Mouse (Mus musculus): Measurements from ENCODE around the gene Tmem37.
A peak's percentile ranks its signal among the peaks of the same experiment; 100 is the strongest.

The Tmem37 gene

DNA sequence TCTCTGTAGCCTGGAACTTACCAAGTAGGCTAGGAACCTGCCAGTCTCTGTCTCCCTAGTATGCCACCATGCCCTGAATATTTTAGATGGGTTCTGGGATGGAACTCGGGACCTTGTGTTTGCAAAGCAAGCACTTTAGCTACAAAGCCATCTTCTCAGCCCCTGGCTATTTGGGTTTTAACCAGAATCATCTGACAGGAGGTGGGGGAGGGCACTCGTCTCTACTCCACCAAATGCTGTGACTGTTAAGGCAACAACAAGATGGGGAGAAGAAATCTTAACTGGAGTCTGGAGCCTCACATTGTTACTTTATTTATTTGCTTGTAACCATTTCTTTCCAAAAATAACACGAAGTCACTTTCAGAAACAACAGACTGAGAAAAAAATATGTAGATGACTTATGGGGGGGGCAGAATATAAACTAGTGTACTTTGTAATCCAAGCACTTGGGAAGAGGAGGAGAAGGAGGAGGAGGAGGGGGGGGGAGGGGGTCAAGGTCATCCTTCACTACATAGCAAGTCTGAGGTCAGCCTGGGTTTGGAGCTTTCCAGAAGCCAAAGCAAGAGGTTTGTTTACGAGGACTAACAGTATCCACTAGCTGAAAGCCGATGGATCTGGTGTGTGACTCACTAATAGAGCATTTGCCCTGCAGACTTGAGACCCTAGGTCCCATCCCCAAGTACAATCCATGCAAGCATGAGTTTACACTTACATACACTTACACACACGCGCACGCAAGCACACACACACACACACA lies 16.0 kb downstream of the Tmem37 start:
- no peak for DNase-seq (ENCODE audit: low spot score in 2 of 2)

DNA sequence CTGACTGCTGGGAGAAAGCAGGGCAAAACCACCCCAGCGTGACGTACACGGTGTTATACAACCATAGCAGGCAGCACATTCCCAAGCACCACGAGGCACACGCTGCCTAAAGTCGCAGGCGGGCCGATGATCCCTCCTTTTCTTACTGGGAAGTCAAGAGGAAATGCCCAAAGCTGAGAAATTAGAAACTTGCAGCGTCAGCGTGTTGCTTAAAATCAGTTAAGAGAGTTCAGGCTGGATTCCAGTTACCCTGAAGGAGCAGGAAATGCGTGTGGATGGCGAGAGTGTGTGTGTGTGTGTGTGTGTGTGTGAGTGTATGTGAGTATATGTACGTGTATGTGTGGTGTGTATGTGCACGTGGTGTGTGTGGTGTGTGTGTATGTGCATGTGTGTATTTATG lies 16.8 kb downstream of the Tmem37 start:
- peak in 1 of 2 experiments; percentile 17 for DNase-seq (ENCODE audit: low spot score in 2 of 2)

DNA sequence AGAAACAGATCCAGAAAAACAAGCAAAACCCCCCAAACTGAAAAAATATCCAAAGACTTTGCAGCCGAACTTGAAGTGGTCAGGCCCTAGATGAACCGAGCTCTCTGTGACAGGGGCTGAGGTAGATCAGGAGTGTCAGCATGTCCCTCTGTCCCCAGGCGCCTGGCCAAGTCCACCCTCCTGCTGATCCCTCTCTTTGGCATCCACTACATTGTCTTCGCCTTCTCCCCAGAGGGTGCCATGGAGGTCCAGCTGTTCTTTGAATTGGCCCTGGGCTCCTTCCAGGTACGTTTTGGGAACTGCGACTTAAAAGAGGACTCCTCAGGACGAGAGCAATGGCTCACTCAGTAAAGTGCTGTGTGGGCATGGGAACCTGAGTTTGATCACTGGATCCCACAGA lies 17.6 kb downstream of the Tmem37 start:
- DNase-seq (ENCODE audit: low spot score in 2 of 2) = no peak

GRCm38 (mm10) chr1:120055475-120055874 lies 18.4 kb downstream of the Tmem37 start:
- DNase-seq (ENCODE audit: low spot score in 2 of 2) = no peak

DNA sequence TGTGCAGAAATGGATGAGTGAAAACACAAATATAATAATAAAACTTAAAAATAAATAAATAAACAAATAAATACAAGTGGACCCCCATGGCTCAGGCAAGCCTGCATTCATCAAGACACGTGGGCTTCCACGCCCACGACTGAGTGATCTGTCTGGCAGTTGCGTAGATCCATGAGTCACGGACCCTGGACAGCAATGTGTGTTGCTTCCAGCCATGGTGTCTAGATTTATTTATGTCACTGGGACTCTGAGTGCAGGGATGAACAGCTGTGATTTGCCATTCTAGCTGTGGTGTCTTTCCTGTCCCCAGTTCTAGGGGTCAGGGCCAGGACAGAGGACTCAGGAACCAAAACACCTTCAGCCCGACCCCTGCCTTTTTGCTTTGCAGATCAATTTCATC lies 18.9 kb downstream of the Tmem37 start:
- DNase-seq (ENCODE audit: low spot score in 2 of 2) = peak; percentile 29 to 31

- no peak for DNase-seq (ENCODE audit: low spot score in 2 of 2)
Measured at GRCm38 (mm10) chr1:120051070-120051469, 22.8 kb downstream of the Tmem37 start.

GRCm38 (mm10) chr1:120047325-120047724 lies 26.5 kb downstream of the Tmem37 start:
- no peak for DNase-seq (ENCODE audit: low spot score in 2 of 2)

- DNase-seq (ENCODE audit: low spot score in 2 of 2) = no peak
Measured at GRCm38 (mm10) chr1:120044584-120044983, 29.3 kb downstream of the Tmem37 start.

DNA sequence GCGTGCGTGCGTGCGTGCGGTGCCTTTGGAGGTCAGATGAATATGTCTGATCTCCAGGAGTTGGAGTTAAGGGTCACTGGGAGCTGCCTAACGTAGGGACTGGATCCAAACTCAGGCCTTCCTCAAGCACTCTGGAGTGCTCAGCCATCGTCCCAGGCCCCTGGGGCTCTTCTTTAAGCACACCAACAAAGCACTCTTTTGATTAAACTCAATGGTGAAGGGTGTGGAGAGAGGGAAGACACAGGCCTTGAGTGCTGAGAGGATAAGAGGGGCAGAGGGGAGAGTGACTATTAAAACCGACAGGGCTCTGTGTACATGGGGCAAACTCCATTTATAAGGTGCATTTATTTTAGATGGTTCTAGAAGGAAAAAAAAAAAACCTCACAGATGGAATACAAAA lies 31.5 kb downstream of the Tmem37 start:
- DNase-seq (ENCODE audit: low spot score in 2 of 2) = no peak

GRCm38 (mm10) chr1:120038594-120038993 lies 35.3 kb downstream of the Tmem37 start:
- no peak for DNase-seq (ENCODE audit: low spot score in 2 of 2)

DNA sequence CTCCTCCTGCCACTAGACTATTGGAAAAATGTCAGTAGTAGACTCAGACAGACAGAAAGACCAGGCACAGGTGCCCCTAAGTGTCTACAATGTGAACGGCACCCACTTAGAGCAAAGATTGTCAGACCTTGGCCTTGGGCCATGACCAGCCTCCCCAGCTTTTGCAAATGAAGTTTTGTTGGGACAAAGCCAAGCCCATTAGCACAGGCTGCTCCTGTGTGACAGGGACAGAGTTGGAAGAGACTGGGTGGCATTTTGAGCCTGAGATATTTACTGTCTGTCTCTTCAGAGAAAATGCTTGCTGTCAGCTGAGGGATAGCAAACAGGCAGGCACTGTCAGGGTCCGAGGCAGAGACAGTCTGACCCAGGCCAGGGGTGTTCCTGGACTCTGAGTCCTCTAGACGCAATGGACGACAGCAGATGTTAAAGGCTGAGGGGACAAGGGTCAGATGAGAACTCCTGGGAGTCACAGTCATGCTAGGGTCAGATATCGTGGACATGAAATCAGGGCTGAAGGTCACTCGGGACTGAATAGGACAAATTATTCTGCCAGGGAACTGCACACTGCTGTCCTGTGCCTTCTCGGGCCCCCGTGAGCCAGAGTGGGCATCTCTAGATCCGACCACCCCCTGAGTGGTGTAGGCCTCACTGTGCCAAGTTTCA lies 36.7 kb downstream of the Tmem37 start:
- DNase-seq (ENCODE audit: low spot score in 2 of 2) = no peak

- no peak for DNase-seq (ENCODE audit: low spot score in 2 of 2)
Measured at GRCm38 (mm10) chr1:120035456-120036034, 38.3 kb downstream of the Tmem37 start.

GRCm38 (mm10) chr1:120034793-120035192 lies 39.1 kb downstream of the Tmem37 start:
- no peak for DNase-seq (ENCODE audit: low spot score in 2 of 2)

DNA sequence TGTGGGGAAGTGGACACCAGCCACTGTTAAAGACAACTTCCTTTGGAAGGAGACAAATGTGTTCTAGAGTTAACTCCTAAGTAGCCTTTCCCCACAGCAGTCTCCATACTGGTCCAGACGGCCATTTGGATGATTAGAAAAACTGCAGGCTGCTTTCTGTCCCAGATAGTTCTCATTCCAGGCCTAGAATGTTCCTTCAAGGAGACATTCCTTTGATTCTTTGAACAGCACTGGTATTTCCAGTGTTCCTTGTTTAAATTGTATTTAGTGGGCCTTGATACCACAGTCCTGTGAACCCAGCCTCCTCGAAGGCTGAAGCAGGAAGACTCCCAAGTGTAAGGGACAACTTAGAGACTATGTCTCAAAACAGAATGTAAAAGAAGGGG lies 40.4 kb downstream of the Tmem37 start:
- DNase-seq (ENCODE audit: low spot score in 2 of 2) = no peak

- DNase-seq (ENCODE audit: low spot score in 2 of 2) = peak; percentile 68 to 78
Measured at GRCm38 (mm10) chr1:120032804-120033468, 40.9 kb downstream of the Tmem37 start.

GRCm38 (mm10) chr1:120030474-120030873 lies 43.4 kb downstream of the Tmem37 start:
- no peak for DNase-seq (ENCODE audit: low spot score in 2 of 2)

GRCm38 (mm10) chr1:120027693-120028092 lies 46.2 kb downstream of the Tmem37 start:
- no peak for DNase-seq (ENCODE audit: low spot score in 2 of 2)

- no peak for DNase-seq (ENCODE audit: low spot score in 2 of 2)
Measured at GRCm38 (mm10) chr1:120025050-120025439, 48.8 kb downstream of the Tmem37 start.

GRCm38 (mm10) chr1:120024331-120025049 lies 49.4 kb downstream of the Tmem37 start:
- no peak for DNase-seq (ENCODE audit: low spot score in 2 of 2)

DNA sequence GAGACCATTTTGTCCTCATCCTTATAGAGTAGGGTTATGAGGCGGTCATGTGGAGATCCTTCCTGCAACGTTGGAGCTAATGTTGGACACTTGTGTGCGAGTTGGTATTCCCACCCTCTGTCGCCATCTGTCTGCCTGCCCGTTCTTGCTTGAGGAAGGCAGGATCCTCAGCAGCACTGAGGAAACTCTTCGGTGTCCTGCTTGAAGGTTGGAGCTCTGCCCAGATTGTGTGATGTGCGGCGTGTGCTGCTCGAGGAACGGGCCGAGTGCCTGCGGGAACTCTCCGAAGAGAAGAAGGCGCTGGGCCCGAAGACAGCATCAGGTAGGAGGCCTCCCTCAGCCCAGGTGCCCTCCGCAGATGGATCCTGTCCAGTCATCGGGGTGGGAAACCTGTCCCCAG lies 51.9 kb downstream of the Tmem37 start:
- DNase-seq (ENCODE audit: low spot score in 2 of 2) = peak; percentile 33 to 49

DNA sequence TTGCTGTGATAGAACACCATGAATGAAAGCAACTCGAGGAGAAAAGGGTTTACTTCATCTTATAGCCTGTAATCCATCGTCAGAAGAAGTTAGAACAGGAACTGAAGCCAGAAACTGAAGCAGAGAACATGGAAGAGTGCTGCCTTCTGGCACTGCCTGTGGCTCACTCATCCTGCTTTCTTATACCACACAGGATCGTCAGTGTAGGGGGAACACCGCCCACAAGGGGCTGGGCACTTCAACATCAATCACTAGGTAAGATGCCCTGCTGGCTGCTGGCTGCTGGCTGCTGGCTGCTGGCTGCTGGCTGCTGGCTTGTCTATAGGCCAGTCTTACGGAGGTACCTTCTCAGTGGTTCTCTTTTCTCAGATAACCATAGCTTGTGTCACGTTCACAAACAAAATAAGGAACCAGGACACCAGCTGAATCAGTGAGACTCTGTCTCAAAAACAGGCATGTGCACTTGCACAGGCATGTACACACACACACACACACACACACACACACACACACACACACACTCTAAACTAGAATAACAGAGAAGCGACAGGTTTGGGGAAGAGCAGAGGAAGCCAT lies 53.5 kb downstream of the Tmem37 start:
- DNase-seq (ENCODE audit: low spot score in 2 of 2) = no peak

All from right cerebral cortex, adult 2 months (tissue).